Mouse (Mus musculus) bone marrow, adult 2 months (tissue): ENCODE data around the gene Gm28053.

Experiments
- CTCF ChIP-seq: fragments of 200-500 bp; IDR thresholded peaks from 2 replicates; pipeline ENCODE4 v1.5.1; 2011; ENCODE audit warnings: low read length, control low read depth; ENCODE audit not compliant: control insufficient read depth, insufficient read depth
- POLR2A ChIP-seq: fragments of 200-500 bp; IDR thresholded peaks from 2 replicates; pipeline ENCODE4 v1.6.1; 2011; ENCODE audit warnings: low read depth, mild to moderate bottlenecking, control low read depth, low read length, borderline replicate concordance; ENCODE audit not compliant: control insufficient read depth

GRCm38 (mm10) chr6:48702601-48703000, 15.8 kb upstream of the Gm28053 start:
- TF ChIP-seq CTCF (no peak), POLR2A (no peak)
